Mouse (Mus musculus) adipocyte (in vitro differentiated cells): ENCODE measurements at regions not wholly inside any gene's neighbourhood (a gene's known extent, or its start where the extent isn't known, plus 50 kb on each side); places are given as distances from the start of the nearest gene placed in this dataset.
A peak's percentile ranks its signal among the peaks of the same experiment; 100 is the strongest.

Source experiments
- DNase-seq: peaks from one replicate; pipeline ENCODE4 v3.0.0-alpha.2; 2016; ENCODE audit warnings: low spot score

DNA sequence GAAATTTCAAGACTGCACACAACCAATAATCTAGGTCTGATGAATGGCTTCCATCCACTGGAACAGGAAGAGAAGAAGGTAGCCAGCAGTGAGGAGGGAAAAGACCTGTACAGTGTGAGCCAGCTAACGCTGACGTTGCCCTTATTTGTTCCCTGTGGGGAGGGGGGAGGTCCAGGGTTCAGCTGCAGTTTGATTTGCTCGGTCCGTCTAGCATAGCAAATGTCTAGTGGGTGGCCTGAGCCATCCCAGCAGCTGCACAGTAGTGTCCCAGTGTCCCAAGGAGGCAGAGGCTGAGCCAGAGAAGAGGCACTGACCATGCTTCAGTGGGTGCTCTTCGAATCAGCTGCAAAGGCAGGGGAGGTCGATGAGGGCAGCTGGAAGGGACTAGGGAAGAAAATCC is 120.7 kb upstream of the Atp6ap2 start:
- DNase-seq = no peak

DNA sequence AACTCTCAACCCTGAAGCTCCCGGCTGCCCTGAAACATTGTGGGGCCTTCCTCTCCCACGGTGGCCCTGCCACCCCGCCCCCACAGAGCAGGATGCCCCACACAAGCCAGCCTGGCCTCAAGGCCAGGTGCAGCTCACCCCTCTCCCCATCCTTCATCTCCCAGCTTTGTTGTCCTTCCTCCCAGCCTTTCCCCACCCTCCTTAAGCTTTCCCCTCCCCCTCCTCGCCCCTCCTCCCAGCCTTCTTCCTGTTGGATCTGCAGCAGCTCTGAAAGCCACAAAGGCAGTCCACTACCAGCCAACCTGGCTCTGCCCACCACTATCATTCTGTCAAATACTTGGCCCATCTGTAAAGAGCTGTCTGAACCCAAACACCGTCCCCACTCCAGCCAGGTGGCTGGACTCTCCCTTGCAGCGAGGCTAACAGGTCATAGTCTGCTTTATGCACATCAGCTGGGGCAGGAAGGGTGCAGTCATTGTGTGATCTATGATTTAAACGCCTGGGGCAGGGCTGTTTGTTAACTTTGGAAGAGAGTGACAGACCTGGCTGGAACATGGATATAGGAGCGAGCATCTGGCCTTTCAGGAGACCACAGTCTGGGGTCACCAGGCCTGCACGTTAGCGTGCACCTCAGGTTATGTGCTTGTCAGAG is 119.9 kb upstream of the Atp6ap2 start:
- no peak for DNase-seq

DNA sequence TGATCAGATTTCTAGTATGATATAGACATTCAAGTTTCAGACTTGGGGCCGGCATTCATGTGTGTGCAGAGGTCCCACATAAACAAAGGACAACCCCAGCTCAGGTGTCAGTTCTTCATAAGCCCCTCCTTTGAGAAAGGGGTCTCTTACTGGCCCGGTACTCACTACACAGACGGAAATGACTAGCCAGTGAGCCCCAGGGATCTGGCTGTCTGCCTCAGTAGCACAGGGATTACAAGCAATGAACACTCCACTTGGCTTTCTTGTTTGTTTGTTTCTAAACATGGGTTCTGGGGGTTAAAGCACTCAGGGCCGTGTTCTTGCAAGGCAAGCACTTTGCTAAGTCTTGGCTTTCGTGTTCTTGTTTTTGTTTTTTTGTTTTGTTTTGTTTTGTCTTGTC is 115.3 kb upstream of the Atp6ap2 start:
- DNase-seq = no peak

DNA sequence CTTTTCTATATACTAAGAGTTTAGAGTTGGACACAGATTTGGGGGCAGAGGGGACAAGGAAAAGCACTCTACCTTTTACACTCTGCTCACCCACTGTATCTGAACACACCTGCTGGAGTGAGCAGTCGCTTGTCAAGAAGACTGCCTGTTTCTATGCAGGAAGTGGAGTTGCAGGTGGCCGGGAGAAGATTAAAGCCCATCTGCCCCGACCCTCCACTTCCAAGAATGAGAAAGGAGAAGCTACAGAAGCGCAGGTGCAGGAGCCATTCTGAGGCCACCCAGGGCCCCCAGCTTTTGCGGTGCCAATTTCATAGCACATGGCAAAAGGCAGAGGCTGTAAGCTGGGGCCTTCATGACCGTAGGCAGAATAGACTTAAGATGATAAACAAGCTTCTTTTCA is 108.4 kb upstream of the Atp6ap2 start:
- DNase-seq = no peak

DNA sequence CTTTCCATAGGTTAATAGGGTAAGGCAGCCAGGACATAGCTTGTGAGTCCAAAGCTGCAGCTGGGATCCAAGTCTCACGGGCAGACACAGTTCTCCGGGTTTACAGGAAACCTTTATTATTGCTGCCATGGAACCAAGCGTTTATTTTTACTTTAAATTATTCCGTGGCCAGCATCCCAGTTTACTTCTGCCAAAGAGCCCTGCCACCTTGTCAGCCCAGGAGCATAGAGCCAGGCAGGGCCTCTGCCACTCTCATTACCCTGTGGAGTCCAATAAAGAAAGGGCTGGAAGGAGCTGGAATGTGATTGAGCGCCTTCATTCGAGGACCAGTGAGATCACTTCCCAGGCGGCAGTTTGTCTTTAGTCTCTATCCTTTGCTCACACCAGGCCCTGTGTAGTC is 96.6 kb upstream of the Atp6ap2 start:
- no peak for DNase-seq

DNA sequence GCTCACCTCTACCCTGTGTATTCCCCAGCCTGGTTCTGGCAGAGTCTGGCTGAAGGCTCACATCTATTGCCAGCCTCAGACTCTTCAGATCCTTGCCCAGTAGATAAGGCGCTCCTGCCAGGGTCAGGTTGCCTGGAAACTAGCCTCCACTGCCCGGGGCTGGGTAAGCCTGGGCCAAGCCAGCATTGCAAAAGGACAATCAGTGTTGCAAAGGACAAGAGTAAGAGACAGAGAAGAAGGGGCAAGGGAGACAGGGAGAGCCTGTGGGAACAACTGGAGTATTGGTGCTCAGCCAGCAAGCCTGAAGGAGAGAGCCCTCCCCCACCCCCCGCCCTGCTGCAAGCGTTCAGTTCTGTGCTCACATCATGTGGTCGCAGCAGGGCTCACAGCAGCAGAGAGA is 94.4 kb upstream of the Atp6ap2 start:
- DNase-seq = peak; percentile 12

DNA sequence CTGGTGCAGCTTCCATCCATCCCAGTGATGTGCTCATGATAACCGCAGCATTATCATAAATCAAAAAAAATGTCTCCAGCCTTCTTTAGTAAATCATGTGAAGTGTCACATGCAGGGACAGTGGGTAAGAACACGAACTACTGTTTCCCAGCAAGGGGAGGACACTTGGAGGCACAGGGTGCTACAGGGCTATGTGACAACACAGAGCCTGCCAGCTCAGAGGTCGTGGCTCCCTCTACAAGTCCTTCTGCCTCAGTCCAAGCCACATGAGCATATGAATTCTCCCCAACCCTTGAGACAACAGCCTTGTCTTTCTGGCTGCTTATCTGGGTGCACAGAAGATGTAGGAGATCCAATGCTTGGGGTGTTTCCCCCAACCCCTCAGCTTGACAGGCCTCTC is 93.7 kb upstream of the Atp6ap2 start:
- peak; percentile 20 for DNase-seq

DNA sequence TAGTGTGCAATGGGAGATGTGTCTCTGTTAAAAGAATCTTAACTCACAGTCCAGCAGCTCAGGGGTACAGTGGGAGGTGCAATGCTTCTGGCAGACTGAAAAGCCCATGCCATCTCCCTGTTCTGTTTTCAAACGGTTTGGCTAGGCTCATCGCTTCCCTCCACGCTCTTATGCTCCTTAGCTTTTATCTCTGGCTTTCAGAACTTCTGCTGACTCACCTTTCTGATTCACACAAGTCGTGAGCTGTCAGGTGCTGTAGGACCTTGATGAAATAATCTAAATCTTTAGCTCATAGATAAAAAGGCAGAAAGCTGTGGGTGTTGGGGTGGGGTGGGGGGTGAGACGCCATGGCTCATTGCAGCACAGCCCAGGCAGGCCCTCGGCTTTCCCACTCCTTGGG is 93.1 kb upstream of the Atp6ap2 start:
- DNase-seq = no peak

DNA sequence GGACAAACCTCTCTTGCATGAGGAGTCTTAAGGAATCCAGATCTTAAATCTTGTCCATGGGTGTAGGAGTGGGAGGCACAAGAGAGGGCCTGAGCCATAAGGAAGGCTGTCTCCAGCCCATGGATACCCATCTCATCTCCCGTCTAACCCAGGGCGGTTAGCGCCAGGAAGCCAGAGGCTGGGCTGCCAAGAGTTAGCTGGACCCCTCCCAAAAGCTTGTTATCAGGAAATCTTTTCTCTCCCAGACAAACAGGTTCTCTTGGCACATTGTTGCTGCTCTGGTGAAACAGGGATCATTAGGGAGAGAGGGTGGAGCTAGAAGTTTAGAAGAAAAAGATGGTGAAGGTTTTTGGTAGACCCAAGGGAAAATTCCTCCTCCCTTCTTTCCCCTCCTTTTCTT is 87.0 kb upstream of the Atp6ap2 start:
- peak; percentile 17 for DNase-seq

DNA sequence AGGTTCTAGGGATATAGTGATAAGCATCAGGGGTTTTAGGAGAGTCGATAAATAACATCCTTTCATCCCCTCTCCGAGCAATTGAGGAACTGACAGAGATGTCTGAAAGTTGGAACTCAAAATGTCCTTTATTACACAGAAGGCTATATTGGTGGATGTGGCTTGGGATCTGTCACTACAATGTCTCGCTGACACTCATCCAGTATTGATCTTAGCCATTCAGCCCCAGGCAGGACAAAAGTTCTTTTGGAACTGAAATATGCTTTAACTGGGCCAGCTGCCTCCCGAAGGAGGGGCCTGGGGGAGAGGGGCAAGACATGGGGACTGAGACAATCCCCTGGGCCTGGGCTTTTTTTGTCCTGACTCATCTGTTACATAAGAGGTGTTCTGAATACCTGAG is 85.2 kb upstream of the Atp6ap2 start:
- no peak for DNase-seq

DNA sequence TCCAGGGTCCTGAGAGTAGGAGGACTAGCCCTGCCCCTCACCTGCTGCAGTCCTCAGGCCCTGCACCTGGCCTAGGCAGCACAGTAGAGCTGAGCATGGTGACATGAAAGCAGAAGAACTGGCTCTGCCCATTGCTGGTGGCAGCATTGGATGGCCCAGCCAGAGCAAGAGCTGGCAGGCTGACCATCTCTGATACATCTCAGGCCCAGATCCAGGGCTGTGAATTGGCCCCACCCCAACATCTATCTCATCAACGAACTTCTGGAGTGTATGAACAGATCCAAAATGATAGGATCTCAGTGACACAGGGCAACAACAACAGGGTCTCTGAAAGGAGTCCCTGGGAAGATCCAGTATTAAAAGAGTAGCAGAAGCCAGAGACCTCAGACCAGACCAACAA is 84.0 kb upstream of the Atp6ap2 start:
- no peak for DNase-seq

DNA sequence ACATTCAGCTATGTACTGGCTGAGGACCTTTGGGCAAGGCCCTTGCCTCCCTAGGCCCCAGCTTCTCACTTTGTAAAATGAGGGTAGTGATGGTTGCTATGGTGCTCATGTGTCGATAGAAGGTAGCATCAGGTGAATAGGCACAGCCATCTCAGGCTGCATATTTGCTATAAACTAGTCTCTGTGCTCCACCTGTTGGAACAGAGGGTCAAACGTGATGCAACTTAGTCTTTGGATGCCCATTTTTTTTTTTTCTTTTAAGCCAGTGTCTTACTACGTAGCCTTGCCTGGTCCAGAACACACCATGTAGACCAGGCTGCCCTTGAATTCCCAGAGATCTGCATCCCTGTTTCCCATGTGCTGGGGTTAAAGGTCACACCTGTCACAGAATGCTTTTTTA is 76.5 kb upstream of the Atp6ap2 start:
- no peak for DNase-seq

DNA sequence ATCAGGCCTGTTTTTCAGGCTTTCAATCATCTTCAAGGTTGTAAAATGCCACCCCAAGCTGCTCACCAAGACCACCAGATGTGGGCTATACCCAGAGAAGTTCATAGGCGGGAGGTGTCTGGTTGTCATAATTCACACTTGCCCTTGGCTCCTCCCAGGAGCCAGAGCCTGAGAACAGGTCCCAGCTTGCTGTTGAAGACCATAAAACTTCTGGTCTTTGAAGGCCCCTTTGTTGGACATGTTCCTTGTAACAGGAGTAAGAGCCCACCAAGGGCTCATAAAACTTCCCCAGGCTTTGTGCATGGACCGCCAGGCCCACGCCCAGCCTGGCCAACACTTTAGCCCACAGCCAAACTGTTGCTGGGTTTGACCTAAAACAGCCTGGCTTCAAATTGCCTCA is 62.6 kb upstream of the Atp6ap2 start:
- no peak for DNase-seq

DNA sequence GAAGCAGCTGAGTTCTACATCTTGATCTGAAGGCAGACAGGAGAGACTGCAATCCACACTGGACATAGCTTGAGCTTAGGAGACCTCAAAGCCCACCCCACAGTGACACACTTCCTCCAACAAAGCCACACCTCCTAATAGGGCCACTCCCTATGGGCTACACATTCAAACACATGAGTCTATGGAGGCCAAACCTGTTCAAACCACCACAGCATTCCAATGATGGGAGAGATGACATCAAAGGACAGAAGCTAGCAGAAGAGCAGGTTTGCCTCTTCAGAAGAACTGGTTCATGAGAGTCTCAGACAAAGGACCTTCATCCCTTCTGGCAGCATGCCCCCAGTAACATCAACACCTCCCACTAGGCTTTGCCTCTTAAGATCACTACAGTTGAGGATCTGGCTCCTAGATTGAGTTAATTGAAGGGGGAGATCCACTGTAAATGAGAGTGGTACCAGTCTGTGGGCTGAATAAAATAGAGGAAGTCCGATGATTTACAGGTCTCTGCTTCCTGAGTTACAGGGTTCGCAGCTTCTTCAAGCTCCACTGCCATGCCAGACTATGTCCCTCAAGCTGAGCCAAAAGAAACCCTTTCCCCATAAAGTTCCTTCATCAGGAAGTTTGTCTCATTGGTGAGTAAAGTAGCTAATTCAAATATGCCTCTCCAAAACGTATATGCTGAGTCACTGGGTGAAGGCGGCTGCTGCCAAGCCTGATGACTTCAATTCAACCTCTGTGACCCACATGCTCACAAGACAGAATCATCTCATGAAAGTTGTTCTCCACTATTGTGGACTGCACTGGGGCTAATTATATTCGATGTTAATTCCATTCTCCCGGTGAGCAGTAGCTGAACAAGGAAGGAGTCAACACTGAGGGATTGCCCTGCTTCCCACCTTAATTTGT is 56.9 kb upstream of the Atp6ap2 start:
- no peak for DNase-seq
